Mouse (Mus musculus) urinary bladder, postnatal 25 days (tissue): Measurements from ENCODE around the gene Mpc2.

Experiments
- DNase-seq: peaks from one replicate; pipeline ENCODE4 v3.0.0; 2022; ENCODE audit warnings: low spot score

The Mpc2 gene

DNA sequence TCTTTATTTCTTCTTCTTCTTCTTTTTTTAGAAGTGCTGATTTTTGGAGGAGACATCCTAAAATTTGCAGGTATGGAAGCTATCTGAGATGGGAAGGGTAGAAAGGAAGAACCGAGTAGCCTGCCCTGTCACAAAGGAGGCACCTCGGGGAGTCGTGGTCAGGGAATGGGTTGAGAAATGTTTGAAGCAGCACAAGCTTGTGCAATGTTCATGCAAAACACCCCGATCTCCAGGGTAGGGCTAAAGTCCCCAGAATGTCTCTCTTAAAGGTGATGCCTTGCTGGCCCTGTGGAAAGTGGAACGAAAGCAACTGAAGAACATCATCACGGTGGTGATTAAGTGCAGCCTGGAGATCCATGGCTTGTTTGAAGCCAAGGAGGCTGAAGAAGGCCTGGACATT, 45.9 kb downstream of the Mpc2 start:
- no peak for DNase-seq

DNA sequence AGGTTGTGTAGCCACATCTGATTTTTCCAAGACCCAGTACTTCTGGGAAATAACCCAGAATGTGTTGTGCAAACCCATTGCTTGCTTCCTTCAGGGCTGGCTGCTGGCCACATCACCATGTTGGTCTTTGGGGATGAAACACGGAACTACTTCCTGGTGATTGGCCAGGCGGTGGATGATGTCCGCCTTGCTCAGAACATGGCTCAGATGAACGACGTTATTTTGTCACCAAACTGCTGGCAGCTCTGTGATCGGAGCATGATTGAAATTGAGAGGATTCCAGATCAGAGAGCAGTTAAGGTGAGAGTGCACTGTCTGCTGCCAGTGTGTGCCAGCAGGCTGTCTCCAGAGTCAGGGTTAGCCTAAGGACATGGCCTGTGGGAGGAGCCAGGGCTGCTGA, 49.7 kb downstream of the Mpc2 start:
- no peak for DNase-seq

GRCm38 (mm10) chr1:165520716-165521115, 60.3 kb downstream of the Mpc2 start:
- no peak for DNase-seq
